Mouse (Mus musculus): ENCODE data around the gene Mzt1.
A peak's percentile ranks its signal among the peaks of the same experiment; 100 is the strongest.
"Not testable (repeated sequence)": the region's sequence is repeated elsewhere in the genome, so short reads cannot be mapped to it uniquely, and the experiment has no call there.

Gene Mzt1

DNA sequence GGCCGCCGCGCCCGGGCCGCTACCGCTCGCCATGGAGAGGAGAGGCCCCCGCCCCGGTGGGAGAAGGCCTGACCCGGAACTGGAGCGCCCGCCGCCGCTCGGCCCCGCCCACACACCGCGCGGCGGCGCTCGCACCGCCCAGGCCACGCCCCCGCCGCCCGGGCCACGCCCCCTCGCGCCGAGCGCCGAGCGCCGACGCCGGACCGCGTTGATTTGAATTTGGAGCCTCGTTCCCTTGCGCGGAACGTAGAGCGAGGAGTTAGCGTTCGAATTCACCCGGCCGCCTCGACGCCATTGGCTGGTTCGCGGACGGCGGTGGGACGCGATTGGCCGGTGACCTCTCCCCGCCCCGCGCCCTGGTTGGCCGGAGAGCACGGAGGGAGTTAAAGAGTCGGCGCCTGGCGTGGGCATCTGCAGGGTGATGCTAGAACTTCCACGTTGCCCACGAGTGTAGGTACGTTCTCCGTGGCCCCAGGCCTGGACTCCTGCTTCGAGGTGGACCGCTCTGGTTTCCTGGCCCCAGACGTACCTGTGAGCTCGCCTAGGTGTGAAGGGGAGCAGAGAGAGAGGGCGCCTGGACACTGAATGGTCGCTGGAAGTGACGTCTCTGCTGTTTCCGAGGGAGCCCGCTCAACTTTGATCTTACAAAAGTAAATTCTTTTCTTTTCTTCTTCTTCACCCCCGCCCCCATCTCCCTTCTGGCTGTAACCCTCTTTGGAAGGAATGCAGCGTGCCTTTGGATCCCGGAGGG lies at the start of gene Mzt1, which contains the start of gene Bora:
Gene Mzt1, minus strand, starts transcription at position 104 of the 751 bp plus-strand sequence.
Gene Bora, plus strand, starts transcription at position 192 of the 751 bp plus-strand sequence.
- peak; percentile 94 for DNase-seq (ENCODE audit: low spot score)

DNA sequence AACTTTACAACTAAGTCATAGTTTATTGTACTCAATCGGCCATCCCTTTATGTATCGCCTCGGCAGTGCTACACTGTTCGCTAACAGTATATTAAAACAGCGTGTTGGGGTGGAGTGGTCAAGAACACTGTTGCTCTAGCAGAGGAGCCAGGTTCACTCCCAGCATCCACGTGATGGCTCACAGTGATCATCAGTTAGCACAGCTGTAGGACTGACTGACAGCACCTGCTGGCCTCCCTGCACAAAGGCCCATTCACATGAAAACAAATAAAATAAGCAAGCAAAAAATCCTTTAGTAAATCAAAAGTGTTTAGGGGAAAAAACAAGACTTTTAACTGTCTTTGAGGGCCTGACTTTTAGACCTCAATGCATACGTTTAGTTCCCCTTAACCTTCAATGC lies 43.0 kb upstream of the Mzt1 start:
- DNase-seq (ENCODE audit: low spot score) = no peak

- no peak for DNase-seq (ENCODE audit: low spot score)
These were observed 25.2 kb upstream of the Mzt1 start for GRCm38 (mm10) chr14:99071146-99071545.

GRCm38 (mm10) chr14:99063091-99063490 lies 17.2 kb upstream of the Mzt1 start:
- no peak for DNase-seq (ENCODE audit: low spot score)

DNA sequence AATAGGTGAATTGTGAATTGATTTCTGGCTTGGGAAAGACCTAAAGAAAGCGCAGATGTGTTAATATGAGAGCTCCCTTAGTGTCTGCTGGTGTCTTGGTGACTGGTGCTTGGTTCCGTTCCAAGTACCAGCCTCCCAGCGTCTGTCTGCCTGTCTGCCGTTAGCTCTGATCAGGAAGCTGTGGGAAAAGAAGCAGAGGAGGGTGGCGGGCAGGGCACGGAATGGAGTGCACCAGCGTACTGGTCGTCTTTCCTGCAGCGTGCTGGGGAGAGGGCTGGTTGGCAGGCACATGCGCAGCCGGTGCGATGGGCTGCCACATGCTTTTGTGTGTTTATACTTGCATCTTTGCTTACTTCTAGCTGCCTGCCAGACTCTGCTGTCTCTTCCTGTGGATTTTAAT lies 14.7 kb upstream of the Mzt1 start:
- no peak for DNase-seq (ENCODE audit: low spot score)

- no peak for DNase-seq (ENCODE audit: low spot score)
These were observed 13.1 kb upstream of the Mzt1 start for GRCm38 (mm10) chr14:99058959-99059586.

DNA sequence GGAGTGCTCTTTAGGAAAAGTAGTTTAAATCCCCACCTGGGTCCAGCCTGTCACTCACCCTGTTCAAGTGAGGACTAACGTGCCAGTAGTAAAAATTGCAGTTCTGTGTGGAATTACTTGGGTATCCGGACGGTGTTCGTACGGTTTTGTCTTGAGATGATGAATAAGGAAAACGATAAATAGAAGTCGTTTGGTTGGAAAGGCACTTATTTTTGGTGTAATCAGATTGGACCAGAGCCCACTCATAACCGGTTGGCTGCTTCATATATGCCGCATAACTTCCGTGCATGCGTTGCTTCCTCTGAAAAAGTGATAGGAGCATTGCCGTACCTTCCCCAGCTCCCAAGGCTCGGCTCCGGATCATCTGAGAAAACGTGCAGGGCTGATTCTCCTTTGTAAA lies 848 bp upstream of the Mzt1 start:
- DNase-seq (ENCODE audit: low spot score) = no peak

GRCm38 (mm10) chr14:99045378-99046030 lies 430 bp downstream of the Mzt1 start:
- no peak for DNase-seq (ENCODE audit: low spot score)

GRCm38 (mm10) chr14:99044718-99045117 lies 1.2 kb downstream of the Mzt1 start:
- DNase-seq (ENCODE audit: low spot score) = no peak

DNA sequence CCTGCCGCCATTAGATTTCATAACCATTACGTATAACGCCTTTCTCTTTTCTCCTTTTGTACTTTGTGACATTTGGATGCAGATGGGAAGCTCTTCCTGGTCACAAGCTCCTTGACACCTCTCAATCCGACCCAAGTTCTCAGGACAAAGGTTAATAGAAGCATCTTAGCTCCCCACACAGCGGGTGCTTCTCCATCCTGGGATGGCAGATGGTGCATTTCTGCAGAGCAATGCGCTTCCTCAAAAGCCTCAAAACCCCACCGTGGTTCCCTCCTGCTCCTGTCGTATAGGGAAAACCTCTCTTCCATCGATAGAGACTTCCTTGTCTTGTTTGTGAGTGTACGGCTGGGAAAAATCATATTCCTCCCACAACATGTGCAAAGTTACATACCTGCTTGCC lies 1.8 kb downstream of the Mzt1 start:
- no peak for DNase-seq (ENCODE audit: low spot score)

DNA sequence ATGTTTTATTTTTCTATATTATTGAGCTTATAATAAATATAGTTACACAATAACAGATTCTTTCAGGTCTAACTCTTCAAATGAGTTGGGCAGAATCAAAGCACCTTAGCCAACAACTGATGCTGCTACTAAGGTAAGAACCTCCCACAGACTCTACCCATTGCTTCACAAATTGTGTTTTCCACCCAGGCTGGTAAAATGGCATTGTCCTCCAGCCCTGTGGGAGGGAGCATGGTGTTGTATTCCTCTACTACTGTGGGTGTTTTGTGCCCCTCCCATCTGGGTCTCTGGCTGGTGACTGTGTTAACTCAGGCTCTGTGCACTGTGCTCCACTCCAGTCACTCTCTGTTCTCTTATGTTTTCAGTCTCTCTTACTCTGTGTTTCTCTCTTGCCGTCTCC lies 2.4 kb downstream of the Mzt1 start:
- no peak for DNase-seq (ENCODE audit: low spot score)

DNA sequence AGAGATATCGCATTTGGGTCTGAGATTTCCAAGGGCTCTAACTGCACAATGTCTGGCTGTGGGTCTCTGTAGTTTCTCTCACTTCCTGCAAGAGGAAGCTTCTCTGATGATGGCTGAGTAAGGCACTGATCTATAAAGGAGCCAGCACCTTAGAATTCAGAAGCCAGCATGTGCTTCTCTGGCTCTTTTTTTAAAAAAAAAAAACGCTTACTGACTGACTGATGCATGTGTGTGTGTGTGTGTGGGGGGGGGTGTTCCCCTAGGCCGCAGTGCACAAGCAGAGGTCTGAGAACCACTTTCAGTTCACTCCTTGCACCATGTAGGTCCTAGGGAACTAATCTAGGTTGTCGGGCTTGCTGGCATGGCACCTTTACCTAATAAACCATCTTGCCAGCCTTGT lies 4.5 kb downstream of the Mzt1 start:
- DNase-seq (ENCODE audit: low spot score) = no peak

GRCm38 (mm10) chr14:99039308-99039707 lies 6.6 kb downstream of the Mzt1 start:
- DNase-seq (ENCODE audit: low spot score) = not testable (repeated sequence)

DNA sequence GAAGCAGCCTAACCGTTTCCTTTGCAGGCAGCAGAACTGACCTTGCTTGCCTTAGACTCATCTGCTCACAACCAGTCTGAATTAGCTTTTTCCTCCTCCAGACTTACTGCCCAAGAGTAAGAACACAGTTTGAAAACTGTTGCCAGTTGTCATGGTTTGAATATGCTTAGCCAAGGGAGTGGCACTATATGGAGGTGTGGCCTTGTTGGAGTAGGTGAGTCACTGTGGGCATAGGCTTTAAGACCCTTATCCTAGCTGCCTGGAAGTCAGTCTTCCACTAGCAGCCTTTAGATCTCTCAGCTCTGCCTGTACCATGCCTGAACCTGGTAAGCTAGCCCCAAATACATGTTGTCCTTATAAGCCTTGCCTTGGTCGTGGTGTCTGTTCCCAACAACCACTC lies 8.2 kb downstream of the Mzt1 start:
- DNase-seq (ENCODE audit: low spot score) = no peak

DNA sequence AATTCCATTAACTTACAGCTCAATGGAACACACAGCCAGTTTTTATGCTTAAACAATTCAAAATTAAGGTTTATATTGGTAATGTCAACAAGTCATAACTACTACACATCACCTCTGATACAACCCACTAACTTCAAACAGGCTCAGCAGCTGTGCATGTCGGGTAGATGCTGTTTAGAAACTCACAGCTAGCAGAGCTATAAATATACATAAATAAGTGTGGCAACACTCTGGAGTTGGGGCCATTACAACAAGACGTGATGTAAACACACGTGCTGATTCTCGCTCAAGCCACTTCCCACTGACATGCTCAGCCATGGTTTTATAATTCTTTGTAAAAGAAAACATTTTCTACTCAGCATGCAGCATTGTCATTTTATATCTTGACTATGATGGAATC lies 9.9 kb downstream of the Mzt1 start:
- no peak for DNase-seq (ENCODE audit: low spot score)

DNA sequence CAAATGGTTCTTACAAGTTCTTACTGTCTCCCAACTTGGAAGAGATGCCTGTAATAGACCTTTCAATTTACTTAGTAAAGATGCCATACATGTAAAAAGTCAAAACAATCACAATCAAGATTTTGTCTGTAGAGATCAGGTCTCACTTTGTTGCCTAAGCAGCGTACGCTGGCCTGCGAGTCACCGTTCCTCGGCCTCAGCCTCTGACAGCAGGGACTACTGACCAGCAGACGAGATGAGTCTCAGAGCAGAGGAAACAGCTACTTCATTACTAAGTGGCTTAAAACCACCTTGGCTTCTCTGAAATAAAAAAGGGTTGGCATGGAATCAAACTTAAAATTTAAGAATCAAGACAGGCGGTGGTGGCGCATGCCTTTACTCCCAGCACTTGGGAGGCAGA lies 11.1 kb downstream of the Mzt1 start:
- not testable (repeated sequence) for DNase-seq (ENCODE audit: low spot score)

GRCm38 (mm10) chr14:99032596-99032995 lies 13.3 kb downstream of the Mzt1 start:
- DNase-seq (ENCODE audit: low spot score) = no peak

GRCm38 (mm10) chr14:99031337-99031873 lies 14.5 kb downstream of the Mzt1 start:
- DNase-seq (ENCODE audit: low spot score) = no peak

DNA sequence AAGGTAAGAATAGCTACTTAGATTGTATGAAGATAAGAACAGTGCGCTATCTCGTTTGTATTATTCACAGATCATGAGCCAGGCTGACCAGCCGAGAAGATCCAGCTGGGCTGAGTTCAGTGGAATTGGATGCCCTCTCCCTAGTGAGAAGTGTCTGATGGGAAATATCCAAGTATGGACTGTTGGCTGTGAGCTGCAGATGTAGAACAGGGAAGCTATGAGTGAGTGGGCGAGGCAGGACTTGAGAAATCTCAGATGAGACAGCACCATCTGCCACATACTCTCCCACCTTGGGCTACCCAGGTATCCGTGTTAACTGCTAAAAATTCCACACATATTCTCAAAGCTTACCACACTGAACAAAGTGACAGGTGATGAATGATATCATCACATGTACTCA lies 15.9 kb downstream of the Mzt1 start:
- DNase-seq (ENCODE audit: low spot score) = no peak

DNA sequence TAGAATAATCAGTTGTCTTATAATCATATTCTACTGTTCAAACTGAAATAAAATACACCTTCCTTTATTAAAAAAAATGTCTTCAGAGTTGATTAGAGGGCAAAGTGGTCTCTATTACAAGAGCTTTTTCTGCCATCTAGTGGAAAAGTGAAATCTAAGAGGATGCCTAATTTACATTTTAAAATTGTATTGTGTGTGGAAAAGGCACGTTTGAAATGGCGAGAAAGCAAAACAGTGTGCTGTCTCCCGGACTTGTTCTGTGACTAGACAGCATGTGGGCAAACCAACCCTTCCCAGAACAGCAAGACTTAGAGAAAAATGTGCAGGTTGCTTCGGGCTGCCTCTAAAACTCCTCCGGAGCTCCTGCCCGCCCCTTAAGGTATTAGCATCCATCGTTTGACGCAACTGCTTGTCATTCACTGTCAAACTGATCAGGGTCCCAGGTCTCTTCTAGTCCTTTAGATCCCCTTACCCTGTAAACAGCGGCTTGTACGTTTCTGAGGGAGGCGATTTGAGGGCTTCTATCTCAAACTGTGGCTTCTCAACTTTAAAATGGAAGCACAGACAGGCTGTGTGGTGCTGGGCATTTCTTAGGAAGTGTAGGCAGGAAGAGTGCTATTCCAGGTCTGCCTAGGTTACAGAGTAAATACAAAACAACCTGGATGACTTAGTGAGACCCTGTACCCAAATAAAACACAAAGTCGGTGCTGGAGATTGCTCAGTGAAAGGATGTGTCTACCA lies 23.4 kb downstream of the Mzt1 start:
- DNase-seq (ENCODE audit: low spot score) = no peak

GRCm38 (mm10) chr14:99019136-99019808 lies 26.7 kb downstream of the Mzt1 start:
- no peak for DNase-seq (ENCODE audit: low spot score)

GRCm38 (mm10) chr14:99018691-99019090 lies 27.2 kb downstream of the Mzt1 start:
- DNase-seq (ENCODE audit: low spot score) = no peak

Data from c-Kit-positive CD71-positive TER-119-positive erythroid progenitor cells, embryonic 14.5 days (primary cell).